Mouse (Mus musculus) C2C12 (cell line): ENCODE results near the gene Robo4. TPM values are rescaled to one million over a fixed set of nuclear protein-coding genes. Genes with fewer than 3 reads are reported as not detected.

Experiments used
- H3K27me3 ChIP-seq: one replicate; pipeline ENCODE4 v1.6.1; 2011; ENCODE audit not compliant: control insufficient read depth, insufficient read depth, insufficient read length
- H3K36me3 ChIP-seq: one replicate; pipeline ENCODE4 v1.6.1; 2011; ENCODE audit not compliant: control insufficient read depth, insufficient read depth
- H3K4me3 ChIP-seq: one replicate; pipeline ENCODE4 v1.5.1; 2011; ENCODE audit warnings: mild to moderate bottlenecking, control low read depth; ENCODE audit not compliant: poor library complexity, insufficient read depth, severe bottlenecking
- H3K79me2 ChIP-seq: one replicate; pipeline ENCODE4 v1.6.1; 2011; ENCODE audit not compliant: control insufficient read depth, insufficient read depth
- H3K79me3 ChIP-seq: one replicate; pipeline ENCODE4 v1.6.1; 2011; ENCODE audit warnings: low read depth, control low read depth
- H3ac ChIP-seq: one replicate; pipeline ENCODE3; 2011; ENCODE audit warnings: low read depth; ENCODE audit not compliant: control insufficient read depth, insufficient read length
- CEBPB ChIP-seq: IDR thresholded peaks from one replicate; pipeline ENCODE4 v1.6.1; 2011; ENCODE audit warnings: low read depth, mild to moderate bottlenecking, control low read depth, moderate library complexity
- CTCF ChIP-seq: IDR thresholded peaks from one replicate; pipeline ENCODE4 v1.5.1; 2011; ENCODE audit not compliant: control insufficient read depth, insufficient read depth, insufficient read length
- FOSL1 ChIP-seq: IDR thresholded peaks from one replicate; pipeline ENCODE4 v1.8.0; 2011; ENCODE audit warnings: mild to moderate bottlenecking, low read length; ENCODE audit not compliant: poor library complexity, insufficient read depth, severe bottlenecking
- MAX ChIP-seq: IDR thresholded peaks from one replicate; pipeline ENCODE4 v1.6.1; 2011; ENCODE audit warnings: mild to moderate bottlenecking, control low read depth
- MYOD1 ChIP-seq: IDR thresholded peaks from one replicate; pipeline ENCODE4 v1.6.1; 2011; ENCODE audit warnings: low read depth; ENCODE audit not compliant: control insufficient read depth, insufficient read length
- MYOG ChIP-seq: IDR thresholded peaks from one replicate; pipeline ENCODE4 v1.6.1; 2011; ENCODE audit not compliant: control insufficient read depth, insufficient read length; ENCODE audit errors: extremely low read depth
- USF1 ChIP-seq: IDR thresholded peaks from one replicate; pipeline ENCODE4 v1.6.1; 2011; ENCODE audit warnings: low read depth, mild to moderate bottlenecking, control low read depth, moderate library complexity
- long read RNA-seq, 2 experiments: library from polyadenylated mRNA; unstranded; transcript quantifications; one replicate each; pipeline ENCODE4 v2.0.0; 2019 to 2020
- polyA plus RNA-seq: library from polyadenylated mRNA; unstranded; fragments of >200 nt; fragmentation: generic; extraction: Trizol; gene quantifications from one replicate; pipeline ENCODE4 v1.2.1, GENCODE M21; 2012; ENCODE audit warnings: missing spikeins

Gene Robo4
- polyA plus RNA-seq, result not detected
- long read RNA-seq, experiment 1, result 0 reads
- long read RNA-seq, experiment 2, result 0 reads

- Histone ChIP-seq H3K79me2 (no peaks in the 10 kb centered on the region), H3ac (no peak within 1 kb of the TSS), H3K27me3 (peaks cover 39% of the 10 kb centered on the region), H3K36me3 (no peaks in the 10 kb centered on the region), H3K4me3 (no peak within 1 kb of the TSS), H3K79me3 (no peaks in the 10 kb centered on the region)
- TF ChIP-seq CEBPB (no peak), USF1 (no peak), FOSL1 (no peak), MAX (no peak), MYOD1 (no peak), CTCF (no peak), MYOG (no peak)
Observed at GRCm38 (mm10) chr9:37401802-37402201, at the start of gene Robo4. Gene Robo4 (plus strand): TSS chr9:37401897.

- H3ac ChIP-seq, result no peak overlapping the region
- no peaks in the 10 kb centered on the region for H3K79me3 ChIP-seq
- H3K27me3 ChIP-seq, result no peaks in the 10 kb centered on the region
- no peaks in the 10 kb centered on the region for H3K36me3 ChIP-seq
- H3K4me3 ChIP-seq, result no peak overlapping the region
- H3K79me2 ChIP-seq, result no peaks in the 10 kb centered on the region
- no peak for TF ChIP-seq CTCF
- TF ChIP-seq MAX, result no peak
- no peak for TF ChIP-seq CEBPB
- TF ChIP-seq USF1, result no peak
- TF ChIP-seq MYOD1, result no peak
- no peak for TF ChIP-seq MYOG
Observed at GRCm38 (mm10) chr9:37354485-37354884, 47.2 kb upstream of the Robo4 start.

DNA sequence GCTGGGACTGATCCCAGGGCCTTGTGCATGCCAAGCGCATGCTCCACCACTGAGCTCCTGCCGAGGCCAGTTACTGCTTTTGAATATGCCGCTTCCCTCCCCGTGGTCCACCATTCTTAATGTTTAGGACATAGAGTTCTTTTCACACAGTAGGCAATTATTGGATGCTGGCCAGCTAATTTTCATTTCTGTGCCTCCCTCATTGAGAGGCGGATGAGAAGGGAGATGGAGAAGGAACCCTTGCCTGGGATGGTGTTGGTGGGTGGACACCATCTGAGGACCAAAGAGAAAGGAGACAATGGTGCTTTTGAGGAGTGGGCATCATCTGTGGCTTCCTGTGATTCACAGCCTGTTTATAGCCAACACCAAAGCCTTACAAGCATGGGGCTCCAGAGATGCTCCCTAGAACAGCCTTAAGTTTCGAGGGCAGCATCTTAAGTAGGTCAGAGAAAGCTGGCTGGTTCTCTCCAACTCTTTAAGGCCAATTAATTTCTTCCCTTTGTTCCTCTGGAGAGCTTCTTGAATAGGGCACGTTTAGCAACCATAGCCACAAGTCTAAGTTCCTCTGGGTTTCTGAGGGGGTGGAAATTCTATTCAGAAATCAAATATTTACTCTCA, 42.9 kb upstream of the Robo4 start:
- H3K36me3 ChIP-seq, result no peaks in the 10 kb centered on the region
- H3K27me3 ChIP-seq, result no peaks in the 10 kb centered on the region
- no peak for TF ChIP-seq FOSL1
- TF ChIP-seq CEBPB, result no peak
- no peak for TF ChIP-seq USF1
- TF ChIP-seq MYOG, result no peak
- TF ChIP-seq MYOD1, result no peak
- no peak for TF ChIP-seq MAX
- no peak for TF ChIP-seq CTCF
- no peak overlapping the region for H3ac ChIP-seq
- H3K79me3 ChIP-seq, result no peaks in the 10 kb centered on the region
- H3K79me2 ChIP-seq, result no peaks in the 10 kb centered on the region
- H3K4me3 ChIP-seq, result no peak overlapping the region

GRCm38 (mm10) chr9:37359331-37360220, 42.1 kb upstream of the Robo4 start:
- TF ChIP-seq CTCF (no peak), MYOD1 (no peak), MAX (no peak), MYOG (no peak), CEBPB (no peak), USF1 (no peak), FOSL1 (no peak)
- H3K27me3 ChIP-seq, result no peaks in the 10 kb centered on the region
- no peaks in the 10 kb centered on the region for H3K79me2 ChIP-seq

GRCm38 (mm10) chr9:37362084-37362483, 39.6 kb upstream of the Robo4 start:
- Histone ChIP-seq H3ac (no peak overlapping the region), H3K79me2 (no peaks in the 10 kb centered on the region), H3K36me3 (no peaks in the 10 kb centered on the region), H3K79me3 (no peaks in the 10 kb centered on the region), H3K27me3 (no peaks in the 10 kb centered on the region), H3K4me3 (no peak overlapping the region)
- TF ChIP-seq MYOD1, result no peak
- no peak for TF ChIP-seq FOSL1
- no peak for TF ChIP-seq CTCF
- TF ChIP-seq CEBPB, result no peak
- no peak for TF ChIP-seq MYOG
- no peak for TF ChIP-seq MAX
- no peak for TF ChIP-seq USF1

More at GRCm38 (mm10) chr9:37359331-37360220, 42.1 kb upstream of the Robo4 start:
- H3K4me3 ChIP-seq, result no peak overlapping the region
- H3K36me3 ChIP-seq, result no peaks in the 10 kb centered on the region
- no peaks in the 10 kb centered on the region for H3K79me3 ChIP-seq
- no peak overlapping the region for H3ac ChIP-seq

GRCm38 (mm10) chr9:37362881-37363280, 38.8 kb upstream of the Robo4 start:
- Histone ChIP-seq H3K79me3 (no peaks in the 10 kb centered on the region), H3K4me3 (no peak overlapping the region), H3K27me3 (no peaks in the 10 kb centered on the region), H3K79me2 (no peaks in the 10 kb centered on the region), H3ac (no peak overlapping the region), H3K36me3 (no peaks in the 10 kb centered on the region)
- TF ChIP-seq MYOD1, result no peak
- no peak for TF ChIP-seq CEBPB
- TF ChIP-seq MYOG, result no peak
- no peak for TF ChIP-seq MAX
- TF ChIP-seq FOSL1, result no peak
- no peak for TF ChIP-seq USF1
- TF ChIP-seq CTCF, result no peak
